Mouse (Mus musculus): ENCODE measurements around the gene Ccl24. TPM values are rescaled to one million over a fixed set of nuclear protein-coding genes. Genes with fewer than 3 reads are reported as not detected.
A peak's percentile ranks its signal among the peaks of the same experiment; 100 is the strongest.
"Not testable (repeated sequence)": the region's sequence is repeated elsewhere in the genome, so short reads cannot be mapped to it uniquely, and the experiment has no call there.

The Ccl24 gene
- total RNA-seq (2021): 1 to 10 TPM in 1 of 2 experiments, under 1 TPM in 1; 0.32 to 1.4 TPM
- long read RNA-seq, experiment 1, partial matches to known transcripts: 0 of 2 reads
- long read RNA-seq, experiment 1, other reads (novel, unspliced or antisense): 1 of 2 reads
- long read RNA-seq, experiment 2: 0 reads

- peak; percentile 21 for DNase-seq (ENCODE audit: low spot score)
Observed at GRCm38 (mm10) chr5:135573006-135573405, at the start of gene Ccl24. TSS of gene Ccl24 (minus strand) at chr5:135573049.

GRCm38 (mm10) chr5:135621725-135622124 is 48.9 kb upstream of the Ccl24 start:
- DNase-seq (ENCODE audit: low spot score): no peak

- DNase-seq (ENCODE audit: low spot score): no peak
Observed at GRCm38 (mm10) chr5:135620526-135620925, 47.7 kb upstream of the Ccl24 start.

DNA sequence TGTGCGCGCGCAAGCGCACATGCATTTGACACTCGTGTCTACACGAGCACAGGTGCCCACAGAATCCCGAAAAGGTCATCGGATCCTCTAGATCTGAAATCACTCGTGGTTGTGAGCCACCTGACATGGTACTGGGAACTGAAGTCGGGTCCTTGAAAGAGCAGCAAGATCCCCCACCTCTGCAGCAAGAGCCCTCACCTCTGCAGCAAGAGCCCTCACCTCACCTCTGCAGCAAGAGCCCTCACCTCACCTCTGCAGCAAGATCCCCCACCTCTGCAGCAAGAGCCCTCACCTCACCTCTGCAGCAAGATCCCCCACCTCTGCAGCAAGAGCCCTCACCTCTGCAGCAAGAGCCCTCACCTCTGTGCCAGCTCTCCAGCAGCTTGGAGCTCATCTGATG is 46.9 kb upstream of the Ccl24 start:
- not testable (repeated sequence) for DNase-seq (ENCODE audit: low spot score)

DNA sequence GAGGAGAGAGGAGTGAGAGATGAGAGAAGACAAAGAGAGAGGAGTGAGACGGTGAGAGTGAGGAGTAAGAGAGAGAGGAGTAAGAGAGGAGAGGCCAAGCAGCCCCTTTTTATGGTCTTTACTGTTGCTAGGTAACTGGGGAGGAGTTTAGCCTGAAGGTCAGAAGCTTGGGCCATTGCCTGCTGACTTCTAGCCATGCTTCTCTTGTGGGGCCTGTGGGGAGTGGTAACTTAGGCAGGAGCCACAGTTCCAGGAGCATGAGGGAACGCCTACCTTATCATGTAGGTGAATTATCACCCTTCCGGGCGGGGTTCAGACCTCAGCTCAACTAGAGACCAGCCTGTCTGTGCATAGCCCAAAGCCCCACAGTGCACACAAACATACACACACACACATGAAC is 36.9 kb upstream of the Ccl24 start:
- no peak for DNase-seq (ENCODE audit: low spot score)

DNA sequence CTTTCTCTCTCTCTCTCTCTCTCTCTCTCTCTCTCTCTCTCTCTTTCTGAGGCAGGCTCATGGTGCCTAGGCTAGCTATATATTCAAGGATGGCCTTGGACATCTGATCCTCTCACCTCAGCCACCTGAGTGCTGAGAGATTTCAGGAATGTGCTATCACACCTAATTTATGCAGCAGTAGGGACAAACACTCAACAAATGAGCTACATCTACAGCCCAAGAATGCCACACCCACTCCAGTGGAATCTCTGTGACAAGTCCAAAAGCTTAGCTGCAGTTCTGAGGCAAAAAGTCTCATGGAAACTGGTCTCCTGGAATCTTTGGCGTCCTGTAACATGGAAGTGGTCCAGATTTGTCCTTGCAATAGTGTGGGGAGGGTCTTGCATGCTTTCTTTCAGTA is 34.7 kb upstream of the Ccl24 start:
- DNase-seq (ENCODE audit: low spot score): no peak

GRCm38 (mm10) chr5:135606717-135607116 is 33.9 kb upstream of the Ccl24 start:
- not testable (repeated sequence) for DNase-seq (ENCODE audit: low spot score)

DNA sequence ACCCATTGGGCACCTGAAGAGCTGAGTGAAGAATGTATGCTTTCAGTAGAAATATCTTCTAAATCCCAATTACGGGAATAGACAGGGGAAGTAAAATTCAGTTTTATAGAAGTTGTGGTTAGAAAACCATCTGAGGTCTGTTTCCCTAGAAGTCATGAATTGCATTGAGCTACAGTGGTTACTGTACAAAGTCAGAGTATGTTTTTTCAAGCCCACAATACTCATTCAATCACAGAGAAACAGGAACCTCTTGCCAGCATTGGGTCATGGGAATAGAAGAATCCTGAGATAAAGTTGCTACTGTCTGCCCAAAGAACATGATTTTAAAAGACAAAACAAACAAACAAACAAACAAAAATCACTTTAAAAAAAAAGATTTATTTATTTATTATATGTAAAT is 31.8 kb upstream of the Ccl24 start:
- not testable (repeated sequence) for DNase-seq (ENCODE audit: low spot score)

DNA sequence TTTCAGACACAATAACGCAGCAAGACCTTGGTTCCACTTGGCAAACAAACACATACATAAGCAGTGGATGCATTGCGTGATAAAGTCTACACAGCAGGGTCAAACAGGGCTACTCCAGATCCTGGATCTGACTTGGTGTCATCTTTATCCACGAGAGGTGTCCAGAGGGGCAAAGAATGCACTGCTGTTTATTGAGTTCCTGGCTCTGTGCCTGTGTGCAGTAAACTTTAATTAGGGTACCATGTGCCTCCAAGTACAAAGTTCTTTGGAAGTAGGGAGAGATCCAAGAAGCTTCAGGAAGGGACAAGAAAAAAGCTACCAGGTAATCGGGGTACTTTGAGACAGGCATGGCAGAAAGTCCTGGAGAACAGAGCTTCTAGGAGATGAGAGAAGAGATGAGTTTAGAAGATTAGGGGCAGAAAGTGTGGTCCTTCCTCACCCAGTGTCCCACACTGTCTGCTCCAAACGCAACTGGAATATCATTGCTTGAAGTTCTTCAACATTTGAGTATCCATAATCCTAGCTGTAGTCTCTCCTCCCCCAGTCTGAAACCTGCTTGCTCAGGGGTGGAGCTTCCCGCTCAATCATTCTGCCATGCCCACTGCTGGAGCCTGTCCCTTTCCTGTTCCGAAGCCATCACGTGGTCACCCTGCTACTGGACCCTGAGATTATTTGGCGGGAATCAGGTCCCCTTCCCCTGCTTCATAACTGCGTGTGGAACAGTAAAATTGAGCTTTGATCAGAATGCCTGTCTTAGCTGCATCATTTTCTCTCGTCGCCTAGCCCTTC is 17.3 kb upstream of the Ccl24 start:
- no peak for DNase-seq (ENCODE audit: low spot score)

DNA sequence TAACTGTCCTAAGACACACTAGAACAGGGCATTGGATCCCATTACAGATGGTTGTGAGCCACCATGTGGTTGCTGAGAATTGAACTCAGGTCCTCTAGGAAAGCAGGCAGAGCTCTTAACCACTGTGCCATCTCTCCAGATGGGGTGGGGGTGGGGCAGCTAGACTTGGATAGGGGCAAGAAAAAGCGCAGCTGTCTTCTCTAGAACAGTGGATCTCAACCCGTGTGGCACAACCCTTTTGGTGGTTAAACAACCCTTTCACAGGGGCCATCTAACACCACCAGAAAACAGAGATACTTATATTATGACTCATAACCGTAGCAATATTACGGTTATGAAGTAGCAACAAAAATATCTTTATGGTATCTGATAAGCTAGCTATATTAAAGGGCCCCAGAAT is 14.9 kb upstream of the Ccl24 start:
- DNase-seq (ENCODE audit: low spot score): no peak

DNA sequence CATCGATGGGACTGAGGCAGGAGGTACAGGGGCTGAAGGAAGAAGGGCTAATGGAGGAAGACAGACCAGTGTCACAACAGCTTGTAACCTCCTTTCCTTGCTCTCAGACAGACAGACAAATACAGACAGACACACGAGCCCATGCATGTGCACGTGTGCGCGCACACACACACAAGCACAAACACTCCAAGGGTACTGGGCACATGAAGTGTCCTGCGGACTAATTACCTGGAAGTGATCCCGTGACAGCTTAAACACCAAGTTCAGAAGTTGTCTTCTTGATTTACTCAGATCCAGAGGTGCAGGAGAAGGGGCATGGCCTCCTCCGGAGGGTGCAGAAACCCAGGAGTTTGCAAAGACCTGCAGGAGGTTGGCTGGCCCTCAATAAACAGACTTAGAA is 12.8 kb upstream of the Ccl24 start:
- no peak for DNase-seq (ENCODE audit: low spot score)

DNA sequence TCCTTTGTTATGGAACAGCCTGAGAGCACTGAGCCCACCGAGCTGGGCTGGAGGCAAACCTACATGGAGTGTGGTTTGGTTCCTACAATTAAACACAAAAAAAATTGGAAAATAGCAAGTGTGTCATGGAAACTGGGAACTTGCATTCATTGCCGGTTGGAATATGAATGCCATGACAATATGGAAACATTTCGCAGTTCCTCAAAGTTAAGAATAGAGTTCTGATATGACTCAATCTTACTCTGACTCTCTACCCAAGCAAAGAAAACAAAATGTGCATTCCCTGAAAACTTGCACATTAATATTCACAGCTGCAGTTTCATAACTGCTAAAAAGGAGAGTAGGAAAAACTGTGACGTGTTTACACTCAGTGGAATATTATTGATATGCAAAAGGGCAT is 9.5 kb upstream of the Ccl24 start:
- DNase-seq (ENCODE audit: low spot score): no peak

GRCm38 (mm10) chr5:135579331-135579751 is 6.5 kb upstream of the Ccl24 start:
- DNase-seq (ENCODE audit: low spot score): no peak

- DNase-seq (ENCODE audit: low spot score): no peak
Observed at GRCm38 (mm10) chr5:135576055-135576454, 3.2 kb upstream of the Ccl24 start.

DNA sequence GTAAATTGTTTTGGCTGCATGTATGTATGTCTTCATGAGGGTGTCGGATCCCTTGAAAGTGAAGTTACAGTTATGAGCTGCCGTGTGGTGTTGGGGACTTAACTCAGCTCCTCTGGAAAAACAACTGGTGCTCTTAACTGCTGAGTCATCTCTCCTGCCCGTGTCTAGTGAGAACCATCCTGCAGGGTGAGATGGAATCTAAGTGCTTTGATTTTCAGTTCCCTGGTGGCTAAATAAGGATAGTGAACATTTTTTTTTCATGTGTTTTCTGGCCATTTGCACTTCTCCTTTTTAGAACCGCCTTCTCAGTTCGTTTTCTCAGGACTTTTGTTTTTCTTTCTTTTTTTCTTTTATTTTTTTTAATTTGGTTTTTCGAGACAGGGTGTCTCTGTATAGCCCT is 4.2 kb downstream of the Ccl24 start:
- DNase-seq (ENCODE audit: low spot score): no peak

DNA sequence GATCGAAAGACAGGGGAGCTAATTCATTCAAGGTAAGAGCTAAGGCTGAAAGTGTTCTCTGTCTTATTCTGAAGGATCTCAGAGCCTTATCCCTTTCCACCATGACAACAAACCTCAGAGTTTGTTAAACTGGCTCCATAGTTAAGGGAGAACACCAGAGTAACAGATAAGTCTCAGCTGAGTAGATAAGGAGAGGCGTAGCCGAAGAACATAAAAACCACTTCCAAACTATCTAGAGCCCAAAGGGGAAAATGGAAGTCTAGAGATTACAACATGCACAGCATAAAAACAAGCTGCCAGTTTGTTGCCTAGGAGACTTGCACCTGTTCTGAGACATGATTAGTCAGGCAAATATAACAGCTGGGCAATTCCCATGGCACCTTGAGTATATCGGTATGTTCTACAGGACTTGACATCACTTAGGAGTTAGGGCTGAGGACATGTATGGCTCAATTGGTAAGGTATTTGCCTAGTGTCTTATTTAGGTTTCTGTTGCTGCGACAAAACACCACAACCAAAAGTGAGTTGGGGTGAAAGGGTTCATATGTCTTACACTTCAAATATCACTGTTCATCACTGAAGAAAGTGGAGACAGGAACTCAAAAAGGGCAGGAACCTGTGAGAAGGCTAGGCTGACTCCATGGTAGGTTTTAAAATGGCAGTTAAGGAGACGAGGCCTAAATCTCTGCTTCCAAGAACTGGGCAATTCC is 5.1 kb downstream of the Ccl24 start:
- DNase-seq (ENCODE audit: low spot score): no peak

DNA sequence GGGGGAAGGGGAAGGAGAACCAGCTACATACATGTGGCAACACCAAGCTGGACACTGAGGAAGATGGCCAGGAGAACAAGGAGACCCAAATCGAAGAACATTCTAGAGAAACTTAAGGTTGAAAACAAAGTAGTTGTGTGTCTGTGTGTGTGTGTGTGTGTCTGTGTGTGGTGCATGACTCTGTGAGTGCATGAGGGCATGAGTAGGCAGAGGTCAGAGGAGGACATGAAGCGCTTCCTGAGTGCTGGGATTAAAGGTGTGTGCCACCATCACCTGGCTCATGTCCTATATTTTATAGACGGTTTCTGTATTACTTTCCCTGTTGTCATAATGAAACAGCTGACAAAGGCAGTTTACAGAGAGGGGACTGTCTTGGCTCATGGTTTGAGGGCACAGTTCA is 9.4 kb downstream of the Ccl24 start, which contains the start of gene Ccl26:
Ccl26 (minus strand) TSS at position 101 of the 400 bp plus-strand sequence.
- no peak for DNase-seq (ENCODE audit: low spot score)

GRCm38 (mm10) chr5:135557671-135558070 is 15.2 kb downstream of the Ccl24 start:
- no peak for DNase-seq (ENCODE audit: low spot score)

- peak; percentile 36 for DNase-seq (ENCODE audit: low spot score)
Observed at GRCm38 (mm10) chr5:135557051-135557450, 15.8 kb downstream of the Ccl24 start.

- DNase-seq (ENCODE audit: low spot score): no peak
Observed at GRCm38 (mm10) chr5:135556259-135556658, 16.6 kb downstream of the Ccl24 start.

- no peak for DNase-seq (ENCODE audit: low spot score)
Observed at GRCm38 (mm10) chr5:135551591-135551990, 21.3 kb downstream of the Ccl24 start.

- DNase-seq (ENCODE audit: low spot score): peak; percentile 50
Observed at GRCm38 (mm10) chr5:135550910-135551309, 21.9 kb downstream of the Ccl24 start.

GRCm38 (mm10) chr5:135547990-135548389 is 24.9 kb downstream of the Ccl24 start:
- DNase-seq (ENCODE audit: low spot score): no peak
